Mouse (Mus musculus): Measurements from ENCODE around the gene Ccdc146. TPM values are rescaled to one million over a fixed set of nuclear protein-coding genes. Genes with fewer than 3 reads are reported as not detected.

Ccdc146 gene
- polyA plus RNA-seq, 1 experiment from 2014 or later: 0.50 TPM

GRCm38 (mm10) chr5:21414116-21414820, 10.2 kb downstream of the Ccdc146 start:
- Histone ChIP-seq H3K4me1 (no peaks in the 10 kb centered on the region), H3K36me3 (ENCODE audit: poor library complexity, severe bottlenecking) (no peaks in the 10 kb centered on the region), H3K9ac (no peak overlapping the region), H3K9me3 (replicated peaks) (no peaks in the 10 kb centered on the region), H3K27ac (no peak overlapping the region), H3K4me2 (no peak overlapping the region), H3K27me3 (no peaks in the 10 kb centered on the region), H3K4me3 (no peak overlapping the region)
- WGBS: 64% methylated on average over 1 of the region's 1 CpGs
- ATAC-seq: no peak

GRCm38 (mm10) chr5:21413322-21413721, 11.2 kb downstream of the Ccdc146 start:
- H3K9ac ChIP-seq: no peak overlapping the region
- no peaks in the 10 kb centered on the region for H3K4me1 ChIP-seq
- no peaks in the 10 kb centered on the region for H3K36me3 ChIP-seq (ENCODE audit: poor library complexity, severe bottlenecking)
- no peak overlapping the region for H3K4me2 ChIP-seq
- H3K27ac ChIP-seq: no peak overlapping the region
- H3K4me3 ChIP-seq: no peak overlapping the region
- no peaks in the 10 kb centered on the region for H3K9me3 ChIP-seq (replicated peaks)
- WGBS: 91% methylated on average over 3 of the region's 3 CpGs
- no peak for ATAC-seq
- H3K27me3 ChIP-seq: no peaks in the 10 kb centered on the region

GRCm38 (mm10) chr5:21412056-21412455, 12.4 kb downstream of the Ccdc146 start:
- Histone ChIP-seq H3K27me3 (no peaks in the 10 kb centered on the region), H3K27ac (no peak overlapping the region), H3K36me3 (ENCODE audit: poor library complexity, severe bottlenecking) (no peaks in the 10 kb centered on the region), H3K9me3 (replicated peaks) (no peaks in the 10 kb centered on the region), H3K9ac (no peak overlapping the region), H3K4me3 (no peak overlapping the region), H3K4me1 (no peaks in the 10 kb centered on the region), H3K4me2 (no peak overlapping the region)
- 86% methylated on average over 5 of the region's 5 CpGs for WGBS
- no peak for ATAC-seq

- ATAC-seq: no peak
- H3K27ac ChIP-seq: no peak overlapping the region
- no peak overlapping the region for H3K9ac ChIP-seq
- H3K27me3 ChIP-seq: no peaks in the 10 kb centered on the region
- H3K4me1 ChIP-seq: no peaks in the 10 kb centered on the region
- H3K9me3 ChIP-seq (replicated peaks): no peaks in the 10 kb centered on the region
- no peak overlapping the region for H3K4me3 ChIP-seq
- no peak overlapping the region for H3K4me2 ChIP-seq
- WGBS: 89% methylated on average over 5 of the region's 5 CpGs
- H3K36me3 ChIP-seq (ENCODE audit: poor library complexity, severe bottlenecking): no peaks in the 10 kb centered on the region
These were observed 13.2 kb downstream of the Ccdc146 start for GRCm38 (mm10) chr5:21411261-21411666.

- Histone ChIP-seq H3K27ac (no peak overlapping the region), H3K4me2 (no peak overlapping the region), H3K9ac (no peak overlapping the region), H3K9me3 (replicated peaks) (no peaks in the 10 kb centered on the region), H3K36me3 (ENCODE audit: poor library complexity, severe bottlenecking) (no peaks in the 10 kb centered on the region), H3K4me1 (peaks cover 5% of the 10 kb centered on the region; the same call in 1 of the 2 replicates), H3K4me3 (no peak overlapping the region), H3K27me3 (no peaks in the 10 kb centered on the region)
- ATAC-seq: no peak
- WGBS: 47% methylated on average over 7 of the region's 7 CpGs
These were observed 29.2 kb downstream of the Ccdc146 start for GRCm38 (mm10) chr5:21395205-21395840.

GRCm38 (mm10) chr5:21394562-21394961, 29.9 kb downstream of the Ccdc146 start:
- H3K4me2 ChIP-seq: no peak overlapping the region
- ATAC-seq: no peak
- H3K4me3 ChIP-seq: no peak overlapping the region
- peaks cover 5% of the 10 kb centered on the region; the same call in 1 of the 2 replicates for H3K4me1 ChIP-seq
- no peaks in the 10 kb centered on the region for H3K36me3 ChIP-seq (ENCODE audit: poor library complexity, severe bottlenecking)
- no peak overlapping the region for H3K27ac ChIP-seq
- H3K9me3 ChIP-seq (replicated peaks): no peaks in the 10 kb centered on the region
- WGBS: 77% methylated on average over 2 of the region's 2 CpGs
- H3K9ac ChIP-seq: no peak overlapping the region
- H3K27me3 ChIP-seq: no peaks in the 10 kb centered on the region

GRCm38 (mm10) chr5:21391616-21392384, 32.7 kb downstream of the Ccdc146 start:
- no peak overlapping the region for H3K27ac ChIP-seq
- H3K4me1 ChIP-seq: peaks cover 5% of the 10 kb centered on the region; the same call in 1 of the 2 replicates
- H3K27me3 ChIP-seq: no peaks in the 10 kb centered on the region
- no peak overlapping the region for H3K4me3 ChIP-seq
- no peak for ATAC-seq
- no peaks in the 10 kb centered on the region for H3K36me3 ChIP-seq (ENCODE audit: poor library complexity, severe bottlenecking)
- no peaks in the 10 kb centered on the region for H3K9me3 ChIP-seq (replicated peaks)
- no peak overlapping the region for H3K9ac ChIP-seq
- H3K4me2 ChIP-seq: no peak overlapping the region
- 50% methylated on average over 13 of the region's 13 CpGs for WGBS

- H3K9ac ChIP-seq: no peak overlapping the region
- WGBS: 83% methylated on average over 4 of the region's 4 CpGs
These were observed 35.6 kb downstream of the Ccdc146 start for GRCm38 (mm10) chr5:21388855-21389254.

GRCm38 (mm10) chr5:21387340-21387739, 37.1 kb downstream of the Ccdc146 start:
- no peak for ATAC-seq
- Histone ChIP-seq H3K4me3 (no peak overlapping the region), H3K27ac (no peak overlapping the region), H3K9ac (no peak overlapping the region), H3K4me1 (peaks cover 5% of the 10 kb centered on the region; the same call in 1 of the 2 replicates), H3K27me3 (no peaks in the 10 kb centered on the region), H3K4me2 (no peak overlapping the region), H3K9me3 (replicated peaks) (no peaks in the 10 kb centered on the region), H3K36me3 (ENCODE audit: poor library complexity, severe bottlenecking) (no peaks in the 10 kb centered on the region)

More at GRCm38 (mm10) chr5:21388855-21389254, 35.6 kb downstream of the Ccdc146 start:
- Histone ChIP-seq H3K36me3 (ENCODE audit: poor library complexity, severe bottlenecking) (no peaks in the 10 kb centered on the region), H3K27me3 (no peaks in the 10 kb centered on the region), H3K4me1 (peaks cover 5% of the 10 kb centered on the region; the same call in 1 of the 2 replicates), H3K27ac (no peak overlapping the region), H3K4me3 (no peak overlapping the region), H3K9me3 (replicated peaks) (no peaks in the 10 kb centered on the region), H3K4me2 (no peak overlapping the region)
- ATAC-seq: no peak

- no peaks in the 10 kb centered on the region for H3K27me3 ChIP-seq
- no peaks in the 10 kb centered on the region for H3K36me3 ChIP-seq (ENCODE audit: poor library complexity, severe bottlenecking)
- WGBS: 94% methylated on average over 4 of the region's 4 CpGs
- H3K27ac ChIP-seq: no peak overlapping the region
- H3K4me2 ChIP-seq: no peak overlapping the region
- ATAC-seq: no peak
- H3K9me3 ChIP-seq (replicated peaks): no peaks in the 10 kb centered on the region
- H3K4me3 ChIP-seq: no peak overlapping the region
- no peak overlapping the region for H3K9ac ChIP-seq
- 0 out of 2 replicates have a peak, but pooled peaks cover under 1% of the 10 kb centered on the region for H3K4me1 ChIP-seq
These were observed 38.0 kb downstream of the Ccdc146 start for GRCm38 (mm10) chr5:21386432-21386831.

GRCm38 (mm10) chr5:21384976-21385375, 39.5 kb downstream of the Ccdc146 start:
- no peak for ATAC-seq
- H3K9me3 ChIP-seq (replicated peaks): no peaks in the 10 kb centered on the region
- WGBS: 95% methylated on average over 9 of the region's 9 CpGs
- no peak overlapping the region for H3K27ac ChIP-seq
- H3K4me3 ChIP-seq: no peak overlapping the region
- no peaks in the 10 kb centered on the region for H3K27me3 ChIP-seq
- H3K4me2 ChIP-seq: no peak overlapping the region
- H3K9ac ChIP-seq: no peak overlapping the region
- H3K36me3 ChIP-seq (ENCODE audit: poor library complexity, severe bottlenecking): no peaks in the 10 kb centered on the region
- no peaks in the 10 kb centered on the region for H3K4me1 ChIP-seq

All from forebrain, embryonic 13.5 days (tissue).